Mouse (Mus musculus): ENCODE measurements around the gene Baz1a. TPM values are rescaled to one million over a fixed set of nuclear protein-coding genes. Genes with fewer than 3 reads are reported as not detected.
"Not testable (repeated sequence)": the region's sequence is repeated elsewhere in the genome, so short reads cannot be mapped to it uniquely, and the experiment has no call there.

The Baz1a gene
- total RNA-seq, 2 experiments from 2014 or later: 3.6 to 4.8 TPM

DNA sequence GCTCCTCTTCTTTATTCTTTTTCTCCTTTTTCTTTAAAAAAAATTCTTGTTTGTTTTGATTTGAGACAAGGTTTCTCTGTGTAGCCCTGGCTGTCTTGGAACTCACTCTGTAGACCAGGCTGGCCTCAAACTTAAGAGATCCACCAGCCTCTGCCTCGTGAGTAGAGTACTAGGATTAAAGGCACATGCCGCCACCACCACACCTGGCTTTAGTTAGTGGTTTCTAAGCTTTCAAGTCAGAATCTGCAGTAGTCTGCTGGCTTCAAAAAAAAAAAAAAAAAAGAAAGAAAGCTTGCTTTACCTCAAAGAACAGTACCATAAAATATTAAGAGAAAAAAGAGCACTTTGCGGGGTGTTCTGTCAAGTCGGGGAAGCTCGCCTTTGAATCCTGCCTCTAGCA, 1.3 kb upstream of the Baz1a start:
- no peak for DNase-seq
- intact Hi-C loops (cut with DNase I; ENCODE audit: low total_unique reads): no loop called here

DNA sequence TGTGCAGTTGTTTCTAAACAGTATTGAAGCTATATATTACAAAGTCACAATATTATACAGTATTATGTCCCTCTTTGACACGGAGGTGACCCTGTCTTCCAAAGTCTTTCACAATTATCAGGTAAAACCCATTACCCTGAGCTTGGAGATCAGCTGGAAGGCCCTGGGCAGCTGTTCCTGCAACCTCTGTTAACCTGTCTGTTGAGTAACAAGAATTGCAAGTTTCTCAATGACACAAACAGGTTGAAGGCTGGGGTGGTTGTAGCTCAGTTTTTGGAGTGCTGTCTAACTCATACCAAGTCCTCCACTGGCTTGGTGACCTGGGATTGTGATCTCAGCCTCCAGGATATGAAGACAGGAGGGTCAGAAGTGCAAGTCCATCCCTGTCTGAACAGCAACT, 1.1 kb downstream of the Baz1a start:
- intact Hi-C loops (cut with DNase I; ENCODE audit: low total_unique reads): no loop called here
- no peak for DNase-seq

DNA sequence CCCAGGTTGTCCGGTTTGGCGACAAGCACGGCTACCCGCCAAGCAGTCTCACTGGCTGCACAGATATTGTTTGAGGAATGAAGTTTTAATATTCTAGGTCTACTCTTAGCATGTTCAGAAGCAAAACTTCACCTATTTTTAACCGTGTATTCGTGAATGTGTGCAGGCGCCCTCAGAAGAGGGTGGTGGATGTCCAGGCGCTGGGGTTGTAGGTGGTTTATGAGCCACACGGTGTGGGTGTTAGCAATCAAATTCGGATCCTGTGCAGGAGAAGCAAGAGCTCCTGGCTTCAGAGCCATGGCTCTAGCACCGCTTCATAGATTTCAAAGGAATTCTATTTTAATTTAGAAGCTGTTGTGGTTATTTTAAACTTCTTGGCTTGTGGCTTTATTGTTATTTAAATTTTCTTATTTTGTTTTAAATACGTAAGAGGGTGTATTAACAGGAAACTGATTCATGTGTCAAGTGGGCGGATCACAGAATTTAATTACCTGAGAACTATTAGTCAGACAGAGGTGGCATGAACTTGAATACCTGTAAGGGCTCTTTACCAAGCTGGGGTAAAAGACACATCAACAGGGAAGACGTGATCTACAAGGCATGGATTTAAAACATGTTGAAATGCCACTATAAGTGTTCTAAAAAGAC, 6.7 kb downstream of the Baz1a start:
- intact Hi-C loops (cut with DNase I; ENCODE audit: low total_unique reads): no loop called here
- no peak for DNase-seq

DNA sequence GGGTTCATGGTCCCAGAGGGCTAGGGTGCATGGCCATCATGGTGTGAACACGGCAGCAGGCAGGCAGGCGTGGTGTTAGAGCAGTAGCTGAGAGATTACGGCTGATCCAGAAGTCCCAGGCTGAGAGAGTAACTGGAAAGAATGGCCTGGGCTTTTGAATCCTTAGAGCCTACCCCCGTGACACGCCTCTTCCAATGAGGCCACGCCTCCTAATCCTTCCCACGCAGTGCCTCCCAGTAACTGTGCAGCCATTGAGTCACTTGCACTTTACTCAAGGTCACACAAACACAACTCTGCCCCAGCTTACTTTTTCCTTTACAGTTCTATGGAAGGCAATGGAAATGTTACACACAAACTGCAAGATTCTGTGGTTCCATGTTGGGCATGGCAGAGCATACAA, 8.1 kb downstream of the Baz1a start:
- no peak for DNase-seq
- intact Hi-C loops (cut with DNase I; ENCODE audit: low total_unique reads): no loop called here

DNA sequence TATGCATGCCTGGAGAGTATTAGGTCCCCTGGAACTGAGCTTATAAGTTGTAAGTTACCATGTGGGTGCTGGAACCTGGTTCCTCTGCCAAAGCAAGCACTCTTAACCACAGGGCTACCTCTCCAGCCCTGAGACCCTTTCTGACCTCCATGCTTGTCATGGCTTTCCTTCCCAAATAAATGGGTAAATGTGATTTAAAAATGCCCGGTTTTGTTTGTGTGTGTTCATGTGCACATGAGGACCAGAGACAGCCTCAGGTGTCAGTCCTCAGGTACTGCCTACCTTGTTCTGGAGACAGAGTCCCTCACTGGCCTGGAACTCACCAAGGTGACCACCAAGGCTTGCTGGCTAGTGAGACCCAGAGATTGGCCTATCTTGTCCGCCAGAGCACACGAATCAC, 9.8 kb downstream of the Baz1a start:
- intact Hi-C loops (cut with DNase I; ENCODE audit: low total_unique reads): no loop called here

DNA sequence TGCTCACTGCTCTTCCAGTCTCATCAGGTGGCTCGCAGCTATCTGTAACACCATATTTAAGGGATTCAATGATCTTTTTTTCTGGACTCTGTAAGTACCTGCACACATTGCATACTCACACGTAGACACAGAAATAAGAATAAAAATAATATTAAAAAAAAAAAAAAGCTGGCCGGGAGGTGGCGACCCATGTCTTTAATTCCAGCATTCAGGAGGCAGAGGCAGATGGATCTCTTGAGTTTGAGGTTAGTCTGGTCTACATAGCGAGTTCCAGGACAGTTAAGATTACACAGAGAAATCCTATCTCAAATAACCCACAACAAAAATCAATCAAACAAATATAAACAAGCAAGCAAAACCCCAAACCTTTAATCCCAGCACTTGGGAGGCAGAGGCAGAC, 10.3 kb downstream of the Baz1a start:
- no peak for DNase-seq
- intact Hi-C loops (cut with DNase I; ENCODE audit: low total_unique reads): no loop called here

More for the DNA sequence above, 9.8 kb downstream of the Baz1a start:
- no peak for DNase-seq

DNA sequence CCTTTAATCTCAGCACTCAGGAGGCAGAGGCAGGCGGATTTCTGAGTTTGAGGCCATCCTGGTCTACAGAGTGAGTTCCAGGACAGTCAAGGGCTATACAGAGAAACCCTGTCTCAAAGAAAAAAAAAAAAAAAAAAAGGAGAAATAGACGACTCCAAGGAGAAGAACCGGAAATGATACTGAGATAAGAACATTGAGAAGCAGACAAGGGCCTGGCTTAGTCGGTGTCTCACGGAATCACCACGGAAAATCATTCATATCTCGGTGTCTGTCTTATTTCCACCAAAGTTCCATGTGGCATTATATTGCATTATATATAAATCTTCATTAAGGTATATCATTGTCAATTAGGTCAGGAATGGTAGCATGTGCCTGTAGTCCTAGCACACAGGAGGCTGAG, 11.6 kb downstream of the Baz1a start:
- DNase-seq; intact Hi-C loops (cut with DNase I; ENCODE audit: low total_unique reads): not testable (repeated sequence)

DNA sequence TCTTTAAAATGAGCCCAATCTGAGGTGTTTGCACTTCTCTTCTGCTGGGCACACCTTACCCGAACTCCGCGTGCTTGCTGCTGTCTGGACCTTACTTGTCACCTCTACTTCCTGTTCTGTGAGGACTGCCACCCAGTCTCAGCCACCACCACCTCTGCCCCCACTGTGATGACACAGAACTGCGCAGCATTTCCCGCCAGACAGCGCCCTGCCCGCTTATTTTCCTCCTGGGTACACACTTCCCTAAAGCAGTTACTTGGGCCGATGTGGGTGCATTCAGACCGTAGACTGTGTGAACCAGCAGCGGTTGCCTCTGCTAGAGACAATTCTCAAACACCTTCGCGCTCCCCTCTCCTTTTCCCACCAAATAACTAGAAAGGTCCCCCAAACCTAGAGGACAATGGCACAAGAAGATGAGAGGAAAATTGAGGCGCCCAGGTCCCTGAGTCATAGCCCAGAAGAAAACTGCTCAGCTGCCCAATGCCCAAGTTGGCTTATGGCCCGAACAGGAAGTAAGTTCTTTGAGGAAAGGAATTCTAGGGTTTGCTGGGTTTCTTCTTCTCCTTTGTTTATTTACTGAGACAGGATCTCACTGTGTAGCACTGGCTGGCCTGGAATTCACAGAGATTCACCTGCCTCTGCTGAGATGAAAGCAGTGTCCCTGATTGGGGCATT, 15.0 kb downstream of the Baz1a start:
- intact Hi-C loops (cut with DNase I; ENCODE audit: low total_unique reads): no loop called here

DNA sequence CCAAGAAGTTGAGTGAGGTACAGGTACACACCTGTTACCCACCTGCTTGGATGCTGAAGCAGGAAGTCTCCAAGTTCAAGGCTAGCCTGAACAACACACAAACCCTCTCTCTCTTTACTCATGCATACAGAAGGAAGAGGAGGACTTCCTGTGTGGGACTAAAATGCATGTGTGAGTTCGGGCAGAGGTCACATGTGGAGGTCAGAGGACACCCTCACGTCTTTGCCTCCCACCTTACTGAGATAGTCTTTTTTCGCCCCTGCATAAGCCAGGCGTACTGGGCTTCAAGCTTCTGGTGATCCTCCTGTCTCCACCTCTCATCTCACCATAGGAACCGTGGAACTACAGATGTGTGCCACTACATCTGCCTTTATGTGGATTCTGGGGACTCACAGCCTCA, 15.7 kb downstream of the Baz1a start:
- intact Hi-C loops (cut with DNase I; ENCODE audit: low total_unique reads): no loop called here
- no peak for DNase-seq

More for the DNA sequence above, 15.0 kb downstream of the Baz1a start:
- DNase-seq: peak; percentile 10

DNA sequence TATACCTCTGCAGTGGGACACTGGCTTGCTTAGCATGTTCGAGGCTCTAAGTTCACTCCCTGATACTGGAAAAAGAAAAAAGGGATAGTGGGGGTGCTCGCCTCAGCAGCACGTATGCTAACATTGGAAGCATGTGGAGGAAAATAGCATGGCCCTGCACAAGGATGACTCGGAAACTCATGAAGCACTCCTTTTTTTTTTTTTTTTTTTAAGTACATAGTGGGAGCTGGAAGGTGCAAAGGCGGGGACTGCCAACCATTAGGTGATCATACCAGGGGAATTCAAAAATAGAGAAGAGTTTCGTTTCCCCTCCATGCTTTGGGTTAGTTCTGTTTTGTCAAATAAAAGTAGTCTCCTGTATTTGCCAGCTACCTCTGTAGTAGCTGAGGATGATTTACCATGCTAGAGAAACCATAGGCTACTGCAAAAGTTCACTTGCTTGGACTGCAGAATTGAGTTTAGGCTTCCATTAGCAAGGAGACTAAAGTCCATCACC, 17.1 kb downstream of the Baz1a start:
- intact Hi-C loops (cut with DNase I; ENCODE audit: low total_unique reads): no loop called here

DNA sequence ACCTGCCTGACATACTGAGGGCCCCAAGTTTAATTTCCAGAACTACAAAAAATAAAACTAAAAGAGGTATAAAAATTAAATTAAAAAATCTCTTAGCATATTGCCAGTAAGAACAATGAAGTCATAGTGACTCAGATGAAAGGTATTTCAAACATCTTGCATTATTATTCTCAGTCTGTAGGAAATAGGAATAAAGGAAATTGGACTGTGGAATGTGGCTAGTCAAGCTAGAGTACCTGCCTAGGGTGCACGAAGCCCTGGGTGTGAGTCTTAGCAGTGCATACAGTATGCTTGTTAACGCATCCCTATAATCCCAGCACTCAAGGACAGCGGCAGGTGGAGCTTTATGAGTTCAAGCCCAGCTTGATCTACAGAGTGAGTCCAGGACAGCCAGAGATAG, 18.2 kb downstream of the Baz1a start:
- intact Hi-C loops (cut with DNase I; ENCODE audit: low total_unique reads): no loop called here
- no peak for DNase-seq

More for the DNA sequence above, 17.1 kb downstream of the Baz1a start:
- DNase-seq: no peak

DNA sequence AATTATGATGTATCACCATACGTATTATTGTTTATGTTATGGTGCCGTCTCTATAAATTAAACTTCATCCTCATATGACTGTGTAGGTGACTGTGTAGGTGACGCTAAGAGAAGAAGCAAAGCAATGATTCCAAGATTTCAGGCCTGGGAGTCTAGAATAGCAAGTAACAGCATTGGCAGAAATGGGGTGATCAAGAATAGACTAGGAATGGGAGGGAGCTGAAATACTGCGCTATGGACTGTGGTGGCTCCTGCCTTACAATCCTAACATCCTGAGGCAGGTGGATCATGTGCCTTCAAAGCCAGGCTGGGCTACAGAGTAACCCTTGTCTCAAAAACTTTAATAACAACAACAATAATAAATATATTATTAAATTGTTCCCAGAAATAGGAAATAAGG, 19.7 kb downstream of the Baz1a start:
- intact Hi-C loops (cut with DNase I; ENCODE audit: low total_unique reads): no loop called here
- no peak for DNase-seq

DNA sequence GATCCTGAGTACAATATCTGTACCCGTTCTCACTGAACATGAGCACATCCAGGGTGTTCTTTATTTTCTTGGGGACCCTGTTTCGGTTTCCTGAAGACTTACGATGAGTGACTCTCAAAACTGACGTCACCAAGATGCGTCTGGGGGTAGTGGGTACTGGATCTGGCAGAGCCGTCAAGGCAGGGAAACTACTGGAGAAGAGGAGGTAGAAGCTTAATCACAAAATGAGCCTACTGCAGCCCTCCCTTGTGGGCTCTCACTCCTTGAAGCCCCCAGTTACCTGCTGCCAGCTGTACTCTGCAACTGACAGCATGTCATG, 20.1 kb downstream of the Baz1a start:
- no peak for DNase-seq
- intact Hi-C loops (cut with DNase I; ENCODE audit: low total_unique reads): no loop called here

DNA sequence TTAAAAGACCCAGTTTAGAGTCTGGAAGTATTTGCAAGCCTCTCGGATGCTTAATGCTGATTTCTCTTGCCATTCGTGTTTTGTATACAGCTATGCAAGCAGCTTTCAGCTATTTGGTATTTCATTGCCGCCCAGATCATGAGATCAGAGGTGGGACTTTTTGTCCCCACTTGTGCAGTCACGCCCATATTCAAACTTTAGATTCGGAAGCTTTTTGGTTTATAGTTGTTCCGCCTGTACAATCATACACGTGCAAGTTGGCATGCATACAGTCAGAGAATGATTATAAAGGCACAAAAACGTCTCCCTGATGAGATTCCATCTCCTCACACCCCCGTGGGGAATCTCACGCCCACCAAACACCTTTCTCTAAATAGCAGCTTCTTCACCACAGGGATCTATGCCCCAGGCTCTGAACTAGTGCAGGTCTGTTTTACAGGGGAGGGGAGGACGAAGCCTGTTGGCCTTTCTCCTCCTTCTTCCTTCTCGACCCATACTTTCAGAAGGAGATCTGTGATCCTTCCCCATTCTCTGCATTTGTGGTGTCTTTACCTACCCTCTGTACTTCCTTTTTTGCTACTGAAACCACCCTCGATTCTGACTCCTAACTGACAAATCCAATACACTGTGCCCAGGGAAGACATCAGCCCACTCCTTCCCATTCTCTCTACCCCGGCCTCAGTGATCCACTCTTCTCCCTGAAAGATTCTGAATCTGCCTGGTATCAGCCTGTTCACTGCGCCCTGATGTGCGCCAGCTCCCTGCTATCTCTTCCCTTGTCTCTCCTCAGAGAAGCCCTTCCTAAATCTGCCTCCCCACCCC, 20.7 kb downstream of the Baz1a start:
- intact Hi-C loops (cut with DNase I; ENCODE audit: low total_unique reads): no loop called here

DNA sequence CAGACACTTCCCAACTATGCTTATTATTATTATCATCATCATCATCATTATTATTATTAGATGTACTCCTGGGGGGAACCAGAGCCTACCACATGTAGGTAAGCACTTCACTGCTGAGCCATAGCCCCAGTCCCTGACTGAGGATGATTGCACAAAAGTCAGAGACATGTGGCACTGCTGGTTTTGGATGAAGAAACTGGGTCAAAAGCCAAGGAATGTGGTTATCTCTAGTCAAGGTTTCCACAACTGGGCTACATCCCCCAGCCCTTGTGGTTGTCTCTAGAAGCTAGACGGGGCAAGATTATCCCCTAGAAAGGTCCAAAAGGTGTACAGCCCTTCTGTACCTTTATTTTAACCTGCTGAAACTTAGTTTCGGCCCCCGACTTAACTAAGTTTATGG, 21.3 kb downstream of the Baz1a start:
- DNase-seq: no peak
- intact Hi-C loops (cut with DNase I; ENCODE audit: low total_unique reads): no loop called here

More for the DNA sequence above, 20.7 kb downstream of the Baz1a start:
- DNase-seq: no peak

DNA sequence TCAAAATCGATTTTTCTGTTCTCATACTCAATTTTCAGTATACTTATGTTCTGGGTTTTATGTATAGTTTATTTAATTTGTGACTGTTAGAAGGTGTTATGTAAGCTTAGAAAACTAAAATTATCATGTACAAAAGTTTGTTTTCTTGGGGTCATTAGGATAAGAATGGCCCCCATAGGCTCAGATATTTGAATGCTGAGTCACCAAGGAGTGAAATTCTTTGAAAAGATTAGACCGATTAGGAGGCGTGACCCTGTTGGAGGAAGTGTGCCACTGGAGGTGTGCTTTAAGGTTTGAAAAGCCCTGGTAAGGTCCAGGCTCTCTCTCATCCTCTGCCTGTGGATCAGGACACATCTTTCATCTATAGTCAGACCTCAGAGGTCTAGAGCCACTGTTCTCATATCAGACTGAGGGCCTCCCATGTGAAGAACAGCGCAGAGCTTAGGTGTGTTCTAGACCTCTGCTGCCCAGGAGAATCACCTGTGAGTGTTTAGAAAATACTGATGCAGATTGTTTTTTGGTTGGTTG, 25.8 kb downstream of the Baz1a start:
- intact Hi-C loops (cut with DNase I; ENCODE audit: low total_unique reads): no loop called here

DNA sequence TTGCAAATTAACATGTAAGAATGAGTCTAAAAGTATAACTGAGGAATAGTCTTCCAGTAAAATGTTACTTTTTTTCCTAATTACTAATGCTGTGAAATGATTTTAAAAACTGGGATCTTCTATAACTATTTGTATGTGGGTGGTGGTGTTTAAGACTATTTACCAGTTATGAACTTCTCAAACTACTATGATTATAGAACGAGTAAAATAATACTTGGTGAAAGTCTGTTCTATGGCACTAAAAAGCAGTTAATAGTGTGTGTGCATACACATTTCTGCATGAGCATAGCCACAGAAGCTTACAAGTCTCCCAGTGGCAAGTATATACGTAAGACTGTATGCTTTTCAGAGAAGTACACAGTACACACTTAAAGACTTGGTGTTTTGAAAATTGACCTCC, 27.0 kb downstream of the Baz1a start:
- DNase-seq: no peak
- intact Hi-C loops (cut with DNase I; ENCODE audit: low total_unique reads): no loop called here

More for the DNA sequence above, 25.8 kb downstream of the Baz1a start:
- no peak for DNase-seq

DNA sequence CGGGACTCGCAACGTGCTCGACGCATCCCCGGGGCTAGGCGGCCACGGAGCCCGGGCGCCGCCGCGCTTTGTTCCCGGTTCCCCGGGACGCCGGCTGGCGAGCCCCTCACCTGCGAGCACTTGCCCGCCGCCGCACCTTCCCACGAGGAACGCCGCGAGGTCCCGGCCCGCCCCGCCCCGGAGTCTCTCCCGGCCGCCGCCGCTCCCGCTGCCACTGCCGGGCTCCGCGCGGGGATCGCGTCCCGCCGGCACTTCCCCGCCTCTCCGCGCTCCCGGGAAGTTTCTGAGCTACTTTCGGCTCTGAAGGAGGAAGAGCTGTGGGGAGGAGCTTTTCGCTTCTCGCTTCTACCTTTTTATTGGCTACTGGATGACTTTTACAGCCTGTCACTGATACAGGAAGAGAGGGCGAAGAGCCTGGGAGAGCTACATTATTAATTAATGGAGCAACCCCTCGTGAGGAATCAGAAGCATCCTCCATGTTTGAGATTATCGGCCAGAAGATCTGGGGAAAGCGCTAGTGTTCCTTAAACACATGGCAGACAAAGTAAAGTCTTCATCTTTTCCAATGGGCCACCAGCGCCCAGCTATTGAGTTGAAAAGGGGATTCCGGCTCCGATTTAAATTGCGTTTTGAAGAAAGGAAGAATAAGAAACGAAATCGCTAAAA, 28.0 kb downstream of the Baz1a start, which contains the start of gene Gm20403:
Gene Gm20403 (minus strand): TSS at position 478 of the 666 bp plus-strand sequence.
- intact Hi-C loops (cut with DNase I; ENCODE audit: low total_unique reads): no loop called here
- DNase-seq: peak; percentile 42

DNA sequence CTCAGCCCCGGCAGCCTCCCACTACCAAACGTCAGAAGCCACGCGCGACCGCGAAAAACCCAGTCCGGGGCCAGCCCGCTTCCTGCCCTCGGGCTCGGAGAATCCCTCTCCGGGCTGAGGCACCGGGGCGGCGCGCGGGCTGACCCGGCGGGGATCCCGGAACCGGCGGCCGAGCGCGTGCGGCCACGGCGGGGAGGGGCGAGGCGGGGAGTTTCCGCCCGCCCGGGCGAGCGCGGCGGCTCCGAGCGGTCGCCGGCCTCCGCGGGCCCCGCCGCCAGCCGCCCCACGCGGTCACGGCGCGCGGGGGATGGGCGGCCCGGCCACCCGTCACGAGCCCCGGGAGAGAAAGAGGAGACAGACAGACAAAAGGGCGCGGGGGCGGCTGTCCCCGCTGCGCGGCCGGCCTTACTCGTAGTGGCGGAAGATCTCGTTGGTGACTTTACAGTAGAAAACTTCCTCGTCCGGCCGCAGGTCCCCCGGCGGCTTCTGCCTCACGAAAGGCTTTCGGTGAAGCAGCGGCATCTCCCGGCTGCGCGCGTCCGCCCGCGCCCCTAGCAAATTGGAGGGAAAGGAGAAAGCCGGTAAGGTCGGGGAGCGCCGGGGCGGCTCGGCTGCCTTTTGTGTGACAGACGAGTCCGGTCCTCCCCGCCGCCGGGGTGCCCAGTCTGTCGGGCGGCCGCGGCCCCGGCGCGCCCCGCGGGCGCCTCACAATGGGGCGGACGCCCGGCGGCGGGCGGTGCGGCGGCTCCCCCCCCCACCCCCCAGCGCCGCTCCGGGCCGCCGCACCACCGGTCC, 28.7 kb downstream of the Baz1a start:
- intact Hi-C loops (cut with DNase I; ENCODE audit: low total_unique reads): no loop called here
- peak; percentile 51 for DNase-seq

Data from gastrocnemius, postnatal 14 days (tissue).